Mouse (Mus musculus): ENCODE measurements around the gene Ndufs7.
A peak's percentile ranks its signal among the peaks of the same experiment; 100 is the strongest.
"Not testable (repeated sequence)": the region's sequence is repeated elsewhere in the genome, so short reads cannot be mapped to it uniquely, and the experiment has no call there.

The Ndufs7 gene

GRCm38 (mm10) chr10:80248971-80249640 is at the start of gene Ndufs7:
Gene Ndufs7, plus strand, starts transcription at chr10:80249121.
- DNase-seq (ENCODE audit: low read depth, low spot score): peak; percentile 97

DNA sequence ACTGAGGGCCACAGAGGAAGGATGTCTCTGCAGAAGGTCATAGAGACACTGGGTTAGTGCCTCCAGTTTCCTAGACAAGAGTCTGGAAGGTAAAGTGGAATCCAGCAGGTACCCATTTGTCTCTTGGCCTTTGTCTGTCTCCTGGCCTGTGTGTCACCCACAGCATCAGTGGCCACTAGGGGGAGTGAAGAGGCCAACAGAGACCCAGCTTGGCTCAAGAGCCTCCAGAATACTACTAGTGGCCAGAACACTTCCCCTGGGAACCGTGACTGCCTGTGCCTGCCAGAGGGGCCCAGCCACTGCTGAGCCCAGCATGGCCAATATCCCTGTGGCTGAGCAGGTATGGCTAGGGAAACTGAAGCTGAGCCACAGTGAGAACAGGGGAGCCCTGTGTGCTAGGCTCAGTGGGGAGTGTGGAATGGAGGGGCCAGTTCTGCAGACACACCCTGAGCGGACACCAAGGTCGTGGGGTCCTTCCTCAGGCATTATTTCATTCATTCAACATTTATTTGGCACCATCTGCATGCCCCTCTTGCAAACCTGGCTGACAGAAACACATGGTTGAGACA is 49.4 kb upstream of the Ndufs7 start:
- DNase-seq (ENCODE audit: low read depth, low spot score): peak; percentile 94

DNA sequence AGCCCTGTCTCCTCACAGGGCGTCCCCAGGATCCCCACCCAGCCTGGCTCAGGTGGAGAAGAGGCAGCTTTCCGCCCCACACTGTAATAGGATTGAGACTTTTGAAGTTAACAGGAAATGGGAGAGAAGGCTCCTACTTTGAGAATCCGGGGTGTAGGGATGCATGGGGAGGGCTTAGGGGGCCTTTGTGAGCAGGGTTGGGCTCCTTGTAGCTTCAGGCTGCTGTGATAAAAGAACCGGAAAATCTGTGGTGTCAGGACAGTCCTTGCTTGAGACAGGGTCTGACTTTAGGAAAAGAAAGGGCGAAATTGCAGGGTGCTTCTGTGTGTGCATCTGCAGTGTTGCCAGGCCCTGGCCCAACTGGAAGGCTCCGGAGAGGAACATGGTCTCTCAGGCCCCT is 48.4 kb upstream of the Ndufs7 start:
- no peak for DNase-seq (ENCODE audit: low read depth, low spot score)

DNA sequence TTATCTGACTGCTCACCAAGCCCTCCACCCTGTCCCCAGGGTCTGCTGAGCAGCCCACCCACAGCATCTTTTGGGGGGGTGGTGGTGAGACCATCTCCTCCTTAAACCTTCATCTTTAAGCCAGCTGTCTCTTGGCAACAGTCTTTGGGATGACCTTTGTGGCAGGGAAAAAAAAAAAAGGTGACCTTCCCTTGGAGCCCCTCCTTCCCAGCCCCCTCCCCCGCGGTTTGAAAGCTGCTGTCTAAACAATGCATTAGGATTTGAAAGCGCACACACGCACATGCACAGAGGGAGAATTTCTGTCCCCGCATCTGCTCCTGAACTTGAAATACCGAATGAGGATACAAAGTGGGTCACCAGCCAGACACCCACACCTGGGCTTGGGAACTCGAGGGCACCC is 44.9 kb upstream of the Ndufs7 start:
- peak; percentile 43 for DNase-seq (ENCODE audit: low read depth, low spot score)

DNA sequence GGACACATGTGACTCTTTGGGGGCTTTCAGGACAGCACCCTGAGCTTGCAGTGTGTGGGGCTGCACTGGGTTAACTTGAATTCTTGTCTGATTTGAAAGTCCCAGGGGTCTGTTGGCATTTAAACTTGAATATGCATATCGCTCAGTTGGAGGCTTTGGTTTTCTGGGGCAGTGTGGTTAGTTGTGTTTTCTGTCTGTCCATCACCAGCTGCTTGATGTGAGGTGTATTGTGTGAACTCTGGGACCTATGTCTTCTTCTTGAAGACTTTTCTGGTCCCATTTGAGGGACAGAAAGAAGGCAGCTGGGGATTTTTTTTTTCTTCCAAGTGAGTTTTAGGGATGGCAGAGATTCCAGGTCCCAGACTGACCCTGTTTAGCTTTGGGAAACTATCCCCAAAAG is 41.7 kb upstream of the Ndufs7 start:
- no peak for DNase-seq (ENCODE audit: low read depth, low spot score)

DNA sequence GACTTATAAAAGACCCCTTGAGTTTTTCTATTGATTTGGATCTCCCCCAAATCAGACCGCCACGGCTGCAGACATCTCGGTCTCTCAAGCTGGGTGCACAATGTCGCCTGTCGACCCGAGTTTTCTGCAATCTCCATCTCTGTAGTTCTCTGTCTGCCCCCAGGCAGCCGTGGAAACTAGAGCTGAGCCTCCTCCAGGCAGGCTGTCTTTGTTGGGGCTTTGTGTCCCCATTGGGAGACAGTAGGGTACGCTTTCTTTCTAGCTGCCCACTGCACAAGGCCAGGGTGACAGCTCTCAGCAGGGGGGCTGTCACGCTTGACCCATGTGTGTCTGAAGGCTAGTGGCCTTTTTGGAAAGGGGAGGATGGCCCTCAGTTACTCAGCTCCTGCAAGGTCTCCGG is 41.2 kb upstream of the Ndufs7 start:
- no peak for DNase-seq (ENCODE audit: low read depth, low spot score)

- DNase-seq (ENCODE audit: low read depth, low spot score): no peak
Observed at GRCm38 (mm10) chr10:80208248-80208647, 40.7 kb upstream of the Ndufs7 start.

GRCm38 (mm10) chr10:80208841-80209371 is 40.0 kb upstream of the Ndufs7 start:
- peak; percentile 42 for DNase-seq (ENCODE audit: low read depth, low spot score)

DNA sequence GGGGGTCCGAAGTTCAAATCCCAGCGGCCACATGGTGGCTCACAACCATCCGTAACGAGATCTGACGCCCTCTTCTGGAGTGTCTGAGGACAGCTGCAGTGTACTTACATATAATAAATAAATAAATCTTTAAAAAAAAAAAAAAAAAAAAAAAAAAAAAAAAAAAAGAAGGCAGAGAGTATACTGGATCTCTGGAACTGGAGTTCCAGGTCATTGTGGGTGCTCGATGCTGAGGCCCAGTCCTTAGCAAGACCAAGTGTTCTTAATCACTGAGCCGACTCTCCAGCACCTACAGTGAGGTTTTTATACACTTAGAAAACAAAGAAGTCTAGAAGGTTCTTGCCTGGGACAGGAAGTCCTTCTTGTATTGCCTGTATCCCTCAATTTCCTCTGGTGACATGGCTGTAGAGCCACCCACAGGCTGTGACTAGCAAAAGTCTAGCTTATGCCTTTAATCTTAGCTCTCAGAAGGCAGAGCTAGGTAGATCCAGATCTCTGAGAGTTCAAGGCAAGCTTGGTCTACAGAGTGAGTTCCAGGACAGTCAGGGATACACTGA is 37.3 kb upstream of the Ndufs7 start:
- DNase-seq (ENCODE audit: low read depth, low spot score): not testable (repeated sequence)

GRCm38 (mm10) chr10:80215048-80215772 is 33.7 kb upstream of the Ndufs7 start:
- DNase-seq (ENCODE audit: low read depth, low spot score): peak; percentile 52

- DNase-seq (ENCODE audit: low read depth, low spot score): peak; percentile 81
Observed at GRCm38 (mm10) chr10:80220676-80221075, 28.2 kb upstream of the Ndufs7 start.

- peak; percentile 66 for DNase-seq (ENCODE audit: low read depth, low spot score)
Observed at GRCm38 (mm10) chr10:80223137-80223536, 25.8 kb upstream of the Ndufs7 start.

DNA sequence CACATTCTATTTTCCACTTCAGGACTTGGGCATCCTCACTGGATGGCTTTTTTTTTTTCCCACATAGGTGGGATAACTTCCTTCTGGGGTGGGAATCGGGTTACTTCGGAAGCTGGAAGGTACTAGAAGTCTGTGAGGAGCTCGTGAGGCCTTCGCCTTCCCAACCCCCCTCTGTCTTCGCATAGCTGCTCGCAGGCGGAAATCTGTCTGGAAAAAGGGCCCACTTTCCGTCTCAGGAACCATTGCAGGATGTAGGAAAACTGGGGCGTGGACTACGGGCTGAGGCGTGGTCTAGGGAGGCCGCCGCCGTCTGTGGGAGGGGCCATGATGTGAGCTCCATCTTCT is 22.9 kb upstream of the Ndufs7 start:
- DNase-seq (ENCODE audit: low read depth, low spot score): no peak

- peak; percentile 100 for DNase-seq (ENCODE audit: low read depth, low spot score)
Observed at GRCm38 (mm10) chr10:80226416-80227165, 22.3 kb upstream of the Ndufs7 start, which contains the start of gene Mum1. Gene Mum1, plus strand, starts transcription at chr10:80226434.

GRCm38 (mm10) chr10:80227166-80227539 is 21.8 kb upstream of the Ndufs7 start:
- no peak for DNase-seq (ENCODE audit: low read depth, low spot score)

DNA sequence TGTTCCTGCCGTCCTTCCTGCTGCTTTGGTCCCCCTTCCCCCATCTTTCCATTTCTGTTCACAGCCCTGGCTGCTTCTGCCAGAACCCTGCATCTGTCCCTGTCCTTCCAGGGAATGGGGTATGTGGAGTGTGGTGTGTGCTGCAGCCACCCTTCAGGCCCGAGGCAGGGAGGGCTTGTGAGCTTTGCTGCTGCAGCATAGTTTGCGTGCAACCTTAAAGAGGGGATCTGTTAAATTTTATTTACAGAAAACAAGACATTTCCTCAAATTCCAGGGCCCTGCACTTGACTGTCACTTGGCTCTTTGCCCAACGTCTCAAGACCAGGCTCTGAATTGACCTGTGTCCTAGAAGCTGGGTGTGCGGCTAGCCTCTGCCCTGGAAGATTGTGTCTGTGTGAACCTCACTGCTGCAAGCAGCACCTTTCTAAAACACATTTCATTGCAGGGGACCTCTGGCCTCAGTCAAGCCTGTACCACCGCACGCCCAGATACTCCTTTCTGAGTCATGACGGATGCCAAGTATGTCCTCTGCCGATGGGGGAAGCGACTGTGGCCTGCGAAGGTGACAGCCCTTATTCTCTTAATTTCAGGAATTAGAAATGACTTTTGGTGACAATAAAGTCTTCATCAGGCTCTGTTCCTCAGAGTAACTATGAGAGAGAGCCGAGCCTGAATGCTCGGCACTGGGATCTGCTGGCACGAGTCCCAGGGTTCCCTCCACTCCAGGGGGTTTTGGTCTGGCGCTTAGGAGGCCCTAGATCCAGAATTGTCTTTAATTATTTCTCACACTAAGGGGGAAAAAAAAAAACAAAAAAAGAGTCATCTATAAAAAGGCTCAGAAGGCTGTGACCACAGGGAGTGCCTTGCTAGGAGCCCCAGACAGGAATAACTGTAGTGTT is 20.8 kb upstream of the Ndufs7 start:
- DNase-seq (ENCODE audit: low read depth, low spot score): no peak

DNA sequence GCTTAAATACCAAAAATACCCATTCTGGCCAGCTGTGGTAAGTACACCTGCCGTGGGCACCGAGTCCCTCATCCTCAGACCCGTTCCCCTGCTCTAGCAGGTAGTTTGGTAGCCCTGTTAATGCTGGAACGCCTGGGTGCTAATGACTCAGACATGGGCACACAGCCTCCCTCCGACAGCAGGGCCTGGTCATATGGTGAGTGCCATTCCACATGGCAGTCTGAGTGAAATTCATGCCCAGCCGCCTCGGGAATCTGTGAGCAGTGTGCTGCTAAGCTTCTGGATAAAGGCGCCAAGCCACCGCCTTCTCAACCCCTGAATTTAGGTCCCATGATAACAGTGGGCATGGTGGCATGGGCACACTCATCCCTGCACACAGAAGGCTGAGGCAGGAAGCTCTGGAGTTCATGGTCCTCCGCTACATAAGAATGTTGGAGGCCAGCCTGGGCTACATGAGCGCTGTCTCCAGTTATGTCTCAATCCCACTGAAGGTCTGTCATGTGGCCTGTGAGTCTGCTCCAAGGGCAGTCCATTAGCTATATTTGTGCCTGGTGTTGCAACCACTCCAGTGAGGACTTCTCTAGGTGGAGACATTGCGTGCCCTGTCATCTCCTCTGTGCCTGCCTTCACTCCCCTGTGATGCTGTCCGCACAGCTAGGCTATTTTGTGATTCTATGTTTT is 12.6 kb upstream of the Ndufs7 start:
- DNase-seq (ENCODE audit: low read depth, low spot score): no peak

- no peak for DNase-seq (ENCODE audit: low read depth, low spot score)
Observed at GRCm38 (mm10) chr10:80237020-80237419, 11.9 kb upstream of the Ndufs7 start.

- no peak for DNase-seq (ENCODE audit: low read depth, low spot score)
Observed at GRCm38 (mm10) chr10:80238306-80238705, 10.6 kb upstream of the Ndufs7 start.

DNA sequence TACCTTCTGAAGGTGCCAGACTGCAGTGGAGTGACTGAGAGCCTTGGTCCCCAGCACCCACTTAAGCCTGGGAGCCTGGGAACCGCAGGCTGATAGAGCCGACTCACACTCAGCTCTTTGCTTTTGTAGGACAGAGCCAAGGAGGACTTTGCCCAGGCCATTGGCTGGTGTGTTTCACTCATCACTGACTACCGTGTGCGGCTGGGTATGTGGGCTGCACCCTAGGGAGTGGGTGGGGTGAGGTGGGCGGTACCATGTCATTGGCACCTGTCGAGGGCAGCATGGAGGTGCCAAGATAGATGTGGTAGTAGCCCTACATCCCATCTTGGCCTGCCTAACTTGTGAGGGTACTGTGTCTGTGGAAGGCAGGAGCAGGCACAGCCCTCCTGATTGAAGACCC is 9.1 kb upstream of the Ndufs7 start:
- DNase-seq (ENCODE audit: low read depth, low spot score): no peak
